Mouse (Mus musculus) heart, adult 2 months (tissue): ENCODE results near the gene Bahcc1.

Source experiments
- CTCF ChIP-seq: fragments of 200-600 bp; IDR thresholded peaks from 2 replicates; pipeline ENCODE4 v1.8.1; 2022; ENCODE audit warnings: antibody characterized with exemption, mild to moderate bottlenecking, moderate library complexity
- EP300 ChIP-seq: fragments of 200-500 bp; IDR thresholded peaks from 2 replicates; pipeline ENCODE4 v1.6.1; 2011; ENCODE audit warnings: low read depth, low read length, control low read depth; ENCODE audit not compliant: insufficient read depth
- POLR2A ChIP-seq: fragments of 200-500 bp; IDR thresholded peaks from 2 replicates; pipeline ENCODE4 v1.6.1; 2011; ENCODE audit warnings: mild to moderate bottlenecking, low read depth, low read length, control low read depth; ENCODE audit not compliant: insufficient read depth

DNA sequence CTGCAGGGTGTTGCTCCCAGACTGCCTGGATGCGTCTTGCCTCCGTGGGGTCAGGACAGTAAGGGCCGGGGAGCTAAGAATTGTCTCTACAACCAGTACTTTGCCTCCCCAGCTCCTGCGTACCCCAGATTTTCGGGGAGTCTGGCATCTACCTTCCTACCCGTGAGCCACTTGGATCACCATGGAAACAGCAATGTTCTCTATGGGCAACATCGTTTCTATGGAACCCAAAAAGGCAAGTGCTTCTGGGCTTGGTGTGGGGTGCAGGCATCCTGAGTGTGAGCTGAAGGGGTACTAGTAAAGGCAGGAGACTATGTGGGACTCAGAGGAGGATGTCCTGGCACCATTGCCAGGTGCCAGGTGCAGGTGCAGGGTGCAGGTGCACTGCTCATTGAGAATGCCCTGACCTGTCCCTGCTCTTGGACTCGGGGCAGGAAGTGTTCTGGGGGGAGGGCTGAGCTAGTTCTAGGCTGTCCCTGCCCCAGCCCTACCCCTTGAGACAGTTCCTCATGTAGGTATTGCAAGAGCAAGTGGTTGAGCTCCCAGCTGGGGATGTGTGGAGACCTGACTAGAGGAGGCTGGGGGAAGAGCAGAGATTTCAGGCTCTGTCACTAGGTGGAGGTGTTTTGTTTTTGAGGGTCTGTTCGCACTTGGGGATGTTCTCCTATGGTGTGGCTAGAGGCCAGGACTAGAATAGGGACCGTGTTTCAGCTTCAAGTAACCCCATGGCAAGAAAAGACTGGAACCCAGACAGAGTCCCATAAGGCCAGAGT, 35.6 kb downstream of the Bahcc1 start:
- TF ChIP-seq CTCF, result peak; percentile 38
- no peak for TF ChIP-seq POLR2A
- TF ChIP-seq EP300, result no peak
